Mouse (Mus musculus) midbrain, embryonic 13.5 days (tissue): Measurements from ENCODE around the gene Msmb. TPM values are rescaled to one million over a fixed set of nuclear protein-coding genes. Genes with fewer than 3 reads are reported as not detected.
"Not testable (repeated sequence)": the region's sequence is repeated elsewhere in the genome, so short reads cannot be mapped to it uniquely, and the experiment has no call there.

Source experiments
- ATAC-seq: fragments of 200-750 bp; cut with Nextera tagmentation; 2 replicates; pipeline ENCODE4 v1.8.0; 2017; ENCODE audit warnings: mild to moderate bottlenecking, moderate TSS enrichment, moderate library complexity
- H3K27ac ChIP-seq: fragments of 300-500 bp; sonication (generic); 2 replicates; pipeline ENCODE4 v1.5.1; 2015; ENCODE audit warnings: inconsistent platforms, mild to moderate bottlenecking, moderate library complexity
- H3K27me3 ChIP-seq: fragments of 300-500 bp; sonication (generic); 2 replicates; pipeline ENCODE4 v1.6.1; 2015; ENCODE audit warnings: mild to moderate bottlenecking, inconsistent platforms
- H3K36me3 ChIP-seq: fragments of 300-500 bp; sonication (generic); 2 replicates; pipeline ENCODE4 v1.6.1; 2015; ENCODE audit warnings: mild to moderate bottlenecking, inconsistent platforms
- H3K4me1 ChIP-seq: fragments of 300-500 bp; sonication (generic); replicated peaks from 2 replicates; pipeline ENCODE4 v1.6.1; 2015; ENCODE audit warnings: inconsistent platforms
- H3K4me2 ChIP-seq: fragments of 300-500 bp; sonication (generic); replicated peaks from 2 replicates; pipeline ENCODE4 v1.6.1; 2015; ENCODE audit warnings: moderate library complexity, mild to moderate bottlenecking, inconsistent platforms
- H3K4me3 ChIP-seq: fragments of 300-500 bp; sonication (generic); replicated peaks from 2 replicates; pipeline ENCODE4 v1.5.1; 2015; ENCODE audit warnings: mild to moderate bottlenecking, inconsistent platforms
- H3K9ac ChIP-seq: fragments of 300-500 bp; sonication (generic); replicated peaks from 2 replicates; pipeline ENCODE4 v1.6.1; 2015; ENCODE audit warnings: mild to moderate bottlenecking, inconsistent platforms
- H3K9me3 ChIP-seq: fragments of 300-500 bp; sonication (generic); 2 replicates; pipeline ENCODE4 v1.6.1; 2016; ENCODE audit warnings: mild to moderate bottlenecking, inconsistent platforms
- WGBS: fragments of 180-500 bp; shearing (Covaris S2); methylation state at CpG from one replicate; pipeline ENCODE4 v1.1.7; 2015; 5-methylcytosine and 5-hydroxymethylcytosine counted together
- polyA plus RNA-seq: library from polyadenylated mRNA; unstranded; fragments of >200 nt; fragmentation: Nextera tagmentation; extraction: Ambion mirVana; gene quantifications from 2 replicates; pipeline ENCODE4 v1.2.1, GENCODE M21; 2015

The Msmb gene
- polyA plus RNA-seq, 1 experiment from 2014 or later = not detected

GRCm38 (mm10) chr14:32190627-32191391 lies 49.0 kb downstream of the Msmb start:
- no peak overlapping the region for H3K9ac ChIP-seq
- H3K36me3 ChIP-seq = peaks cover 60% of the 10 kb centered on the region
- no peak overlapping the region for H3K4me2 ChIP-seq
- WGBS = 96% methylated on average over 6 of the region's 6 CpGs
- H3K4me1 ChIP-seq = no peaks in the 10 kb centered on the region
- no peaks in the 10 kb centered on the region for H3K9me3 ChIP-seq
- H3K27ac ChIP-seq = no peak overlapping the region
- no peak for ATAC-seq
- no peaks in the 10 kb centered on the region for H3K27me3 ChIP-seq
- no peak overlapping the region for H3K4me3 ChIP-seq

DNA sequence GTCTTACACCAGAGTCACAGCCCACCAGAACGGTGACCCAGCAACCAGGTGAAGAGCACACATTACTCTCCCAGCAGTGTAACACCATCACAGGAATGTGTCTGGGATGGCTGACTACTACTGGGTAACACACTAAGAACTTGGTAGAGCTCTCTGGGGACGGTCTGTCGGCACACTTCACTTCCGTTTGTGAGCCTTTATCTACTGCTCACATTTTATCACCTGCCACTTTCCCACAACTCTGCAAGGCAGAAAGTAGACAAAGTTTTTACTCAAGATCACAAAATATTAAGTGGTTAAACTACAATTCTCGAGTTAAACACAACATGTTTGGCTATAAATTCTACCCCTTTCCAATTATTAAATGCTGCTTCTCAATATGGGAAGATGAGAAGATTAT lies 50.1 kb downstream of the Msmb start:
- no peaks in the 10 kb centered on the region for H3K9me3 ChIP-seq
- no peaks in the 10 kb centered on the region for H3K27me3 ChIP-seq
- no peak overlapping the region for H3K9ac ChIP-seq
- H3K27ac ChIP-seq = no peak overlapping the region
- 95% methylated on average over 5 of the region's 5 CpGs for WGBS
- ATAC-seq = no peak
- no peaks in the 10 kb centered on the region for H3K4me1 ChIP-seq
- no peak overlapping the region for H3K4me3 ChIP-seq
- H3K4me2 ChIP-seq = no peak overlapping the region
- peaks cover 54% of the 10 kb centered on the region for H3K36me3 ChIP-seq

DNA sequence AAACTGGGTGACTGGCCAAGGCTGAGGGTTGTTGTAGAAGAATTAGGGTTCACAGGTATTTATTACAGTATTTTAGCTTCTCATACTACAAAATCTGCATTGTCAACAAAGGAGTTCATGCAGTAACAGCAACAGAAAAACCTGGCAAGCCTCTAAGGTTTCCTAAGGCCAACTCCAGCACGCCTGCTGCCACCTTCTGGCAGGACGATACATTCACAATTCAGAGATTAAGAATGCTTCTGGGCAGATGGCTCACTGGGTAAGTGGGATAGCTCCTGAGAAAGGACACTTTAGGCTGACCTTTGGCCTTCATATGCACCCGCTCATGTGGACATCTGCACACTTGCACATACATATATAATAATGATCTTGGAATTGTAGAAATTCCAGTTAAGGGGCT lies 50.6 kb downstream of the Msmb start:
- peaks cover 54% of the 10 kb centered on the region for H3K36me3 ChIP-seq
- 49% methylated on average over 3 of the region's 3 CpGs for WGBS

GRCm38 (mm10) chr14:32193557-32193956 lies 51.7 kb downstream of the Msmb start:
- WGBS = 84% methylated on average over 5 of the region's 5 CpGs
- H3K27me3 ChIP-seq, H3K9me3 ChIP-seq, H3K4me1 ChIP-seq, H3K4me3 ChIP-seq, H3K27ac ChIP-seq, H3K9ac ChIP-seq, ATAC-seq, H3K4me2 ChIP-seq: not testable (repeated sequence)
- H3K36me3 ChIP-seq = peaks cover 52% of the 10 kb centered on the region

More for the DNA sequence above, 50.6 kb downstream of the Msmb start:
- H3K27ac ChIP-seq = no peak overlapping the region
- no peak overlapping the region for H3K4me3 ChIP-seq
- H3K4me1 ChIP-seq = no peaks in the 10 kb centered on the region
- ATAC-seq = no peak
- no peaks in the 10 kb centered on the region for H3K27me3 ChIP-seq
- no peak overlapping the region for H3K9ac ChIP-seq
- H3K9me3 ChIP-seq = no peaks in the 10 kb centered on the region
- H3K4me2 ChIP-seq = no peak overlapping the region

GRCm38 (mm10) chr14:32201354-32201753 lies 59.5 kb downstream of the Msmb start:
- Histone ChIP-seq H3K4me2 (peak overlapping the region; percentile 91), H3K27me3 (no peaks in the 10 kb centered on the region), H3K4me3 (peak overlapping the region; percentile 86), H3K36me3 (peaks cover 25% of the 10 kb centered on the region), H3K27ac (no peak overlapping the region), H3K4me1 (peaks cover 31% of the 10 kb centered on the region), H3K9me3 (no peaks in the 10 kb centered on the region), H3K9ac (peak overlapping the region; percentile 92)
- ATAC-seq = peak; percentile 41
- WGBS = under 1% methylated on average over 26 of the region's 26 CpGs

- H3K27ac ChIP-seq = peak within 1 kb of the TSS; percentile 69
- ATAC-seq = peak; percentile 97
- H3K9me3 ChIP-seq = no peaks in the 10 kb centered on the region
- peak within 1 kb of the TSS; percentile 92 for H3K9ac ChIP-seq
- peak within 1 kb of the TSS; percentile 86 for H3K4me3 ChIP-seq
- no peaks in the 10 kb centered on the region for H3K27me3 ChIP-seq
- H3K4me2 ChIP-seq = peak within 1 kb of the TSS; percentile 91
- H3K4me1 ChIP-seq = peaks cover 31% of the 10 kb centered on the region
- peaks cover 21% of the 10 kb centered on the region for H3K36me3 ChIP-seq
- WGBS = under 1% methylated on average over 77 of the region's 77 CpGs
Measured at GRCm38 (mm10) chr14:32201791-32202451, 60.1 kb downstream of the Msmb start, which contains the start of the genes Timm23 and Parg. Gene Timm23, minus strand, starts transcription at chr14:32201898. Gene Parg, plus strand, starts transcription at chr14:32201949.

Other genes with a start within 250 kb of the Msmb start
- 0.06 and 0.23 TPM in 2 replicates for gene Galnt15, start 113.0 kb upstream of the Msmb start, polyA plus RNA-seq
- 21.0 and 27.2 TPM in 2 replicates for gene Oxnad1, start 56.6 kb upstream of the Msmb start, polyA plus RNA-seq
- gene Dph3, start 56.3 kb upstream of the Msmb start, polyA plus RNA-seq = 73.9 and 82.5 TPM in 2 replicates
- gene Ncoa4, start 17.8 kb downstream of the Msmb start, polyA plus RNA-seq = 89.7 and 93.6 TPM in 2 replicates
- 215 and 223 TPM in 2 replicates for gene Timm23, start 59.9 kb downstream of the Msmb start, polyA plus RNA-seq
- 42.5 and 44.3 TPM in 2 replicates for gene Parg, start 59.9 kb downstream of the Msmb start, polyA plus RNA-seq
- gene Ogdhl, start 180.0 kb downstream of the Msmb start, polyA plus RNA-seq = 25.9 and 29.6 TPM in 2 replicates
- gene 1700024G13Rik, start 246.4 kb downstream of the Msmb start, polyA plus RNA-seq = 0.32 TPM in 1 of 2 replicates, not detected in the other